Mouse (Mus musculus): Measurements from ENCODE around the gene Gse1.
A peak's percentile ranks its signal among the peaks of the same experiment; 100 is the strongest.

The Gse1 gene

GRCm38 (mm10) chr8:120543416-120544055 is 315.3 kb downstream of the Gse1 start:
- peak; percentile 91 for DNase-seq

GRCm38 (mm10) chr8:120544155-120544554 is 315.9 kb downstream of the Gse1 start:
- no peak for DNase-seq

- no peak for DNase-seq
These were observed 319.3 kb downstream of the Gse1 start for GRCm38 (mm10) chr8:120547562-120547961.

GRCm38 (mm10) chr8:120548313-120548761 is 320.1 kb downstream of the Gse1 start:
- no peak for DNase-seq

- DNase-seq = peak; percentile 36
These were observed 321.2 kb downstream of the Gse1 start for GRCm38 (mm10) chr8:120549321-120549921.

- no peak for DNase-seq
These were observed 321.7 kb downstream of the Gse1 start for GRCm38 (mm10) chr8:120549922-120550321.

GRCm38 (mm10) chr8:120550430-120550829 is 322.2 kb downstream of the Gse1 start:
- DNase-seq = no peak

GRCm38 (mm10) chr8:120550937-120551676 is 322.9 kb downstream of the Gse1 start:
- no peak for DNase-seq

GRCm38 (mm10) chr8:120551677-120551980 is 323.4 kb downstream of the Gse1 start:
- DNase-seq = no peak

GRCm38 (mm10) chr8:120552509-120552908 is 324.3 kb downstream of the Gse1 start:
- DNase-seq = no peak

- no peak for DNase-seq
These were observed 325.3 kb downstream of the Gse1 start for GRCm38 (mm10) chr8:120553441-120554123.

GRCm38 (mm10) chr8:120554466-120555039 is 326.3 kb downstream of the Gse1 start:
- DNase-seq = no peak

- no peak for DNase-seq
These were observed 328.1 kb downstream of the Gse1 start for GRCm38 (mm10) chr8:120556198-120556892.

- DNase-seq = no peak
These were observed 329.1 kb downstream of the Gse1 start for GRCm38 (mm10) chr8:120557170-120557965.

- DNase-seq = no peak
These were observed 329.9 kb downstream of the Gse1 start for GRCm38 (mm10) chr8:120558162-120558561.

- DNase-seq = no peak
These were observed 331.4 kb downstream of the Gse1 start for GRCm38 (mm10) chr8:120559654-120560053.

- no peak for DNase-seq
These were observed 332.3 kb downstream of the Gse1 start for GRCm38 (mm10) chr8:120560535-120560934.

- no peak for DNase-seq
These were observed 333.5 kb downstream of the Gse1 start for GRCm38 (mm10) chr8:120561539-120562435.

GRCm38 (mm10) chr8:120562680-120563347 is 334.6 kb downstream of the Gse1 start:
- DNase-seq = no peak

- DNase-seq = no peak
These were observed 335.1 kb downstream of the Gse1 start for GRCm38 (mm10) chr8:120563348-120563724.
